Mouse (Mus musculus) megakaryocyte-erythroid progenitor cell, adult 5-6 weeks (primary cell): ENCODE data around the gene Tnfsf15. TPM values are rescaled to one million over a fixed set of nuclear protein-coding genes. Genes with fewer than 3 reads are reported as not detected.

Experiments
- ATAC-seq: replicated peaks from 2 replicates; pipeline ENCODE4 v1.8.0; 2016; ENCODE audit warnings: mild to moderate bottlenecking, inconsistent platforms; ENCODE audit not compliant: severe bottlenecking, poor library complexity, low FRiP score, low TSS enrichment
- total RNA-seq, 2 experiments: library from RNA; stranded (forward) in 1 of 2; stranded (reverse) in 1 of 2; fragments of 200-1000, 215-1000 nt in 1 of 2; fragments of >200 nt in 1 of 2; fragmentation: Nextera tagmentation in 1 of 2; gene quantifications; 2 replicates each; pipeline ENCODE4 v1.2.3; 2014 to 2017

Tnfsf15 gene
- total RNA-seq, 2 experiments from 2014 or later, result not detected

- ATAC-seq, result no peak
Measured at GRCm38 (mm10) chr4:63692351-63692750, 52.6 kb downstream of the Tnfsf15 start.

GRCm38 (mm10) chr4:63687429-63687828 is 57.5 kb downstream of the Tnfsf15 start:
- ATAC-seq, result no peak

GRCm38 (mm10) chr4:63686157-63686556 is 58.8 kb downstream of the Tnfsf15 start:
- ATAC-seq, result peak; percentile 50; the same call in 1 of the 2 replicates

GRCm38 (mm10) chr4:63685253-63685525 is 59.7 kb downstream of the Tnfsf15 start:
- ATAC-seq, result no peak

GRCm38 (mm10) chr4:63684412-63685252 is 60.3 kb downstream of the Tnfsf15 start:
- no peak for ATAC-seq

- ATAC-seq, result no peak
Measured at GRCm38 (mm10) chr4:63683716-63684115, 61.2 kb downstream of the Tnfsf15 start.

GRCm38 (mm10) chr4:63683056-63683455 is 61.9 kb downstream of the Tnfsf15 start:
- ATAC-seq, result no peak

GRCm38 (mm10) chr4:63682441-63682840 is 62.5 kb downstream of the Tnfsf15 start:
- ATAC-seq, result no peak

GRCm38 (mm10) chr4:63681557-63681956 is 63.4 kb downstream of the Tnfsf15 start:
- ATAC-seq, result no peak

Other genes starting within 250 kb of the Tnfsf15 start
- 0.15 and 0.82 TPM in 2 replicates for gene Whrn, start 249.1 kb downstream of the Tnfsf15 start, total RNA-seq (2014; fragmentation: Nextera tagmentation)
- not detected in 2 replicates for gene Whrn, start 249.1 kb downstream of the Tnfsf15 start, total RNA-seq (2017)
- 58.7 and 92.6 TPM in 2 replicates for gene Atp6v1g1, start 200.3 kb downstream of the Tnfsf15 start, total RNA-seq (2014; fragmentation: Nextera tagmentation)
- 57.0 and 85.8 TPM in 2 replicates for gene Atp6v1g1, start 200.3 kb downstream of the Tnfsf15 start, total RNA-seq (2017)
- gene Tmem268, start 186.3 kb downstream of the Tnfsf15 start, total RNA-seq (2014; fragmentation: Nextera tagmentation), result 9.5 and 14.3 TPM in 2 replicates
- 5.3 and 27.9 TPM in 2 replicates for gene Tmem268, start 186.3 kb downstream of the Tnfsf15 start, total RNA-seq (2017)
- gene Gm11213, start 139.9 kb downstream of the Tnfsf15 start, total RNA-seq (2014; fragmentation: Nextera tagmentation), result not detected in 2 replicates
- not detected in 2 replicates for gene Gm11213, start 139.9 kb downstream of the Tnfsf15 start, total RNA-seq (2017)
- not detected in 2 replicates for gene Tex48, start 122.7 kb downstream of the Tnfsf15 start, total RNA-seq (2014; fragmentation: Nextera tagmentation)
- not detected in 2 replicates for gene Tex48, start 122.7 kb downstream of the Tnfsf15 start, total RNA-seq (2017)
- gene Gm11214, start 81.7 kb downstream of the Tnfsf15 start, total RNA-seq (2014; fragmentation: Nextera tagmentation), result not detected in 2 replicates
- not detected in 2 replicates for gene Gm11214, start 81.7 kb downstream of the Tnfsf15 start, total RNA-seq (2017)
- gene Tnfsf8, start 116.2 kb upstream of the Tnfsf15 start, total RNA-seq (2014; fragmentation: Nextera tagmentation), result 0.68 and 2.6 TPM in 2 replicates
- 1.1 TPM in 1 of 2 replicates, not detected in the other for gene Tnfsf8, start 116.2 kb upstream of the Tnfsf15 start, total RNA-seq (2017)